Mouse (Mus musculus): ENCODE data around the gene Ntrk1.

The Ntrk1 gene

DNA sequence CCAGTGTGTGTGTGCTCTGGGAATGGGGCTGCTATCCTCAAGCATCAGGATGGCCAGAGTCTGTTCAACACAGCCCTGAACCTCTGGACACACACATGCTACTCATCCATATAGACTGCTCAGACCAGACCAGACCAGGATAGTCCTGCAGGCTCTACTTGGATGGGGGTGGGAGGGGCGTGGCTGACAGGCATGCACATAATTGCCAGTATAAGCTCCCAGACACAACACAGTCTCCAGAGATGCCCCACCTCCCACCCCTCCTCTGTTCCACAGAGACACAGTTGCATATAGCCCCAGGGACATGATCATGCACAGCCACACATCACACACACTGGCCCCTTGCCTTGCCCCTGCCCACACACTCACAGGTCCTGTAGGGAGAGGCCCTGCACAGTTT lies 5.7 kb downstream of the Ntrk1 start:
- intact Hi-C loops (cut with DNase I) = no loop called here

DNA sequence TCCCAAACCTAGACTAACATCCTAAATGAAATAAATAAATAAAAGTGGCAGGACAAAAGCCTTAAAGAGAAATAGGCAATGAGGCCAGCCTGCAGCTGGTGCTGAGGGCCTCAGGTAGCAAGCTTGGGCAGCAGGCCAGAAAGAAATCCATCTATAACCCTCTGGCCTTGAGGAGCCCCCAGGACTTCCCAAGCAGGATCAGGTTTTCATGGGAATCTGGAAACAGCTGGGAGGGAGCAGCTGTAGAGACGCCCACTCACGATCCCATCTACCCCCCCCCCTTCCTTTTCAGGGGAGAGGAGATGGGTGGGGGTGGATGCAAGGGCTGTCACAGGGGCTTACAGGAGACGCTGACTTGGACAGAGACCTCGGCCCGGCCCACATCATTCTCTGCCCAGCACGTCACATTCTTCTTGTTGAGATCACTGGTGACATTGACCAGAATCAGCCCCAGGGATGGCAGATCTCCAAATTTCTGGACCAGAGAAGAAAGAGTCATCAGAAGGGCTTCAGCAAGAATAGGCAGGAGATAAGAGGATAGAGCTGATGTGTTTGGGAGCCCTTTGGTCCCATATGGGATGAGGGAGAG lies 9.2 kb downstream of the Ntrk1 start:
- intact Hi-C loops (cut with DNase I) = no loop called here

DNA sequence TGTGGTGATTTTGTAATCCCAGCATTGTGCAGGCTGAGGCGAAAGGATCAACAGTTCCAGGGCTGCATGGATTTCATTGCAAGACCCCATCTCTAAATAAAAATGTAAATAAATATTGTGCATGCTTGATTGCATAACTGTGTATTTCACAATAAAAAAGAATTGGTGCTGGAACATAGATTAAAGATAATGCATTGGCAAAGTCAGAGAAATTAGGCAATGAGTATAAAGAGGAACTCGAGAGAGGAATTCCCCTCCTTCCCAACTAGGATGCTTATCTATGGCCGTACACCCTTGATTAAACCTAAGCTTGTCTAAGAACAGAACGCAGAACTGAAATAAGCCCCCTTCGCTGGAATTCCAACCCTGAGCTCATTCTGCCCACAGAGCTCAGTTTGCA lies 9.8 kb downstream of the Ntrk1 start:
- intact Hi-C loops (cut with DNase I) = no loop called here

DNA sequence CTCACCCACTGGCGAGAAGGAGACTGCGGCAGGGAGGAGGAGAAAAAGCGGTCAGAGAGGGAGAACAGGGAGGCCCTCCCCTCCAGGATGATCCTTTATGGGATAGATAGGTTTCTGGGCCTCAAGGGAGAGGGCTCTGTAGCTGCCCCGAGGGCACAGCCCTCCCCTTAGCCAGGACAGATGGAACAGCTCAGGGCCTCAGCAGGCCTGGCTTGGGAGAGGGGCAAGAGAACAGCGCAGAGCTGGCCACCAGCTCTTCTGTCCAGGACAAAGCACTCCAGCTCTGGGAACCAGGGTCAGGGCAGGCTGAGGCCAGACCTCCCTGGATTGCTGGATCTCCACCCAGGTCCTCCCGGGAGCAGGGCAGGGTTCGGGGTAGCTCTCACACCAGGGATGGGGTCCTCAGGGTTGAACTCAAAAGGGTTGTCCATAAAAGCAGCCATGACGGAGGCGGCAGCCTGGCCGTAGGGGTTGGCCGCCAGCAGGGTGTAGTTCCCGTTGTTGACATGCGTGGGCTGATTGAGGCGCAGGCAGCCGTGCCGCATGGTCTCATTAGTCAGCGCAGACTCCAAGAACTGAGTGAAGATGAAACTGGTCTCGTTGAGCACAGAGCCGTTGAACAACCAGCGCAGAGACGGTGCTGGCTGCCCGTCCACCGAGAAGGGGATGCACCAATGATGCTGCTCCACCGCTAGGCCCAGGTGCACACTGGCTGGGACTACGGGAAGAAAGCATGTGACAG lies 11.5 kb downstream of the Ntrk1 start:
- intact Hi-C loops (cut with DNase I) = no loop called here

DNA sequence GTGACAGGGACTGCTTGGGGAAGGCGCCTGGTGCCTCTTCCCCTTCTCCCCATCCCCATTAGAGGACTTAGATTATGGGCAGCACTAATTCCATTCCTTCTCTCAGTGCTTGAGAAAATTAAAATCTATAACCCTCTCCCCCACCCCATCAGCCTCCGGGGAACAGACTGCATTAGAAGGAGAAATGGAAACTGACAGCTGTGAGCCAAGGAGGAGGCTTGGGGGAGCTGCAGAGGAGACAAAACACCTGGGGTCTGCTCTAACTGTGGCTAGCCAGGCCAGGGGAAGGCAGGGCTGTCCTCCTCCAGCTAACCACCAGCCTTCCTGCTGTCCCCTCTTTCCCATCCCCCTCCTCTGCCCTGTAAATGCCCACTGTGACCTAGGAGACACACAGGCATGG lies 15.9 kb downstream of the Ntrk1 start:
- intact Hi-C loops (cut with DNase I) = no loop called here

DNA sequence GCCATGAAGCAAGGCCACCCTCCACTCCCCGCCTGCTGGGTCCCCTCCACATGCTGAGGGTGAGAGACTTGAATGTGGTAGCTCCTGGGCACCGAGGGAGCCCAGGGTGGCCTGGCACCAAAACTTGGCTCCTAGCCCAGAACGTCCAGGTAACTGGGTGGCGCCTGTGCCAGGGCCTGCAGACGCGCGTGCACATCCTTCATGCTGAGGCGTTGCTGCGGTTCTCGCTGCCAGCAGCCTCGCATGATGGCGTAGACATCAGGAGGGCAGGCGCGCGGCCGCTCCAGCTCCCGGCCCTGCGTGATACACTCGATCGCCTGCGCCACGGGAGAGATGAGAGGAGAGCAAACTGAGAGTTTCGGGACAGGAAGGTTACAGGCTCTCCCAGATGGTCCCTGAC lies 16.7 kb downstream of the Ntrk1 start:
- intact Hi-C loops (cut with DNase I) = no loop called here

DNA sequence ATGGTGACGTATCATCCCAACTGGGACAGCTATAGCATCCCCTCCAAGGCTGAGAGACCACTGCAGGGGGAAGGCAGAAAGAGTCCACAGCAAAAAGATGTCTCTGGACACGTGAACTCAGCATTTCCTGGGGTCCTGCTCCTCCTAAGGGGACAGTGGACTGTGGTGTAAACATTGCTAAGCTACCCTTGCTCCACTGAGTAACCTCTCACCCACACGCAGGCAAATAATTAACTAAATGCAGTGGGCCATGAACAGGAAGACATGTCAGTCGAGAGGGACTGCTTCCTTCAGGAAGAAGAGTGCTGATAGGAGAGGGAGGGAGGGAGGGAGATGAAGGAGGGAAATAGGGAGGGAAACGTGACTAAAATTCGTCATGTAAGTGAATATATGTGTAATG lies 23.9 kb downstream of the Ntrk1 start:
- intact Hi-C loops (cut with DNase I) = loop anchor here (2.0 to 5.0 kb wide), 2 partner anchors 46 to 66 kb away; no protein-coding TSS in a partner anchor

DNA sequence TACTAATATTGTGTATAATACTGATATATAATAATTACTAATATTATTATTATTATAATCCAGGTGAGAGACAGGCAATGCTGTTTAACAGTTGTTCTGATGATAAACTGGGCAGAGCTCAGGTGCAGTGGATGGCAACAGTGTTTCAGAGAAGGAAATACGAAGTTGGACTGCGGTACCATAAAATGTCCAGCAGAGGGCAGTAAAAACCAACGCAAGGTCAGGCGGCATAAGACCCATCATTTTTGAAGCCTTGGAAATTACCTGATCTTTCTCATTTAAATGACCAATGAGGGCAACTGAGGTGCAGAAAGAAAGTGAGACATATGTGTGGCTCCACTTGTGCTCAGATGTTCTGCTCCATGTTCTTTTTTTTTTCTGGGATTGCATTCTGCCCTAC lies 24.7 kb downstream of the Ntrk1 start:
- intact Hi-C loops (cut with DNase I) = loop anchor here (2.0 to 5.0 kb wide), 2 partner anchors 47 to 67 kb away; no protein-coding TSS in a partner anchor

DNA sequence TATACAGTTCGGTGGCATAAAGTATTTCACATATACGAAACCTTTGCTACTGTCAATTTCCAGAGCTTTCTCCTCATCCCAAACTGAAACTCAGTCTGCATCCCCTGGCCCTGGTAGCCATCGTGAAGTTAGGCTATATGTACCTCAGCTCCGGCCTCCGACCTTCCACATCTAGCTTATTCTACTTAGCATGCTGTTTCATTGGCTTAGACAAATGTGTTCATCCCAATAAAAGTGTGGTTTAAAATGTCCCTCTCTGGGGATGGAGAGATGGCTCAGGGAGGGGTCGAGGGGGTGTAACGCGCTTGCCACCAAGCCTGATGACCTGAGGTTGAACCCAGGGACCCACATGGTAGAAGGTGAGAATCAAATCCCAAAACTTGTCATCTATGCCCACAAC lies 25.5 kb downstream of the Ntrk1 start:
- intact Hi-C loops (cut with DNase I) = no loop called here

DNA sequence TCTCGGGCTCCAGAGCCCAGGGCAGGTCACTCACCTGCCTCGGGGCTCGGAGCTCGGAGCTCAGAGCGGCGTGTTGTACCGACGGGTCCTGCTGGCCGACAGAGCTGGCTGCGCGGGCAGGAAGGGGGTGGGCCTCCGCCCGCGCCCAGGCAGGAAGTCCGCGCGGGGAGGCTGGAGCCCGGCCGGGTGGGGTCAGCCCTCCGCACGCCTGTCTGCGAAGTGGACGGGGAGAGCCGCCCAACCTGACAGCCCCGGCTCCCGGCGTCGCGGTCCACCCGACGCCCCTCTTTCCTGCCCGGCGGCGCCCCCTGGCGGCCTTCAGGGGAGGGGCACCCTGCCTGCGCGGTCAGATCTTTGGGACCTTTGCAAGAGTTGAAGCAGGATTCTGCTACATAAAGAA lies 26.1 kb downstream of the Ntrk1 start:
- intact Hi-C loops (cut with DNase I) = no loop called here

DNA sequence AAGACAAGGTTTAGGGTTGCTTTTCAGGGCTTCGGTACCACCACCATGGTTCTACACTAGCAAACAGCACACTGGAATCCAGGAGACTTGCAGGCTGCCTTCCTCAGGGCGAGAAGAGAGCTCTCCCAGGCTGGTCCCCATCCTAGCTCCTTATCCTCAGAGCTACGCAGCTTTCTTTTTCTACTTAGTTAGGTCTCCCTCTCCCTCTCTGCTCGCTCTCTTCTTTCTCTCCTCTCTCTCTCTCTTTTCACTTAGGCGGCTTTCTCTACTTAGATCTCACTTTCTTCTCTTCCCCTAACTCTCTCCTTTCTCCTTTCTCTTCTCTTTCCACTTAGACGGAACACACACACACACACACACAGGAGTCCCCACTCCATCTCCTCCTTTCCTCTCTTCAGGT lies 26.5 kb downstream of the Ntrk1 start:
- intact Hi-C loops (cut with DNase I) = no loop called here

DNA sequence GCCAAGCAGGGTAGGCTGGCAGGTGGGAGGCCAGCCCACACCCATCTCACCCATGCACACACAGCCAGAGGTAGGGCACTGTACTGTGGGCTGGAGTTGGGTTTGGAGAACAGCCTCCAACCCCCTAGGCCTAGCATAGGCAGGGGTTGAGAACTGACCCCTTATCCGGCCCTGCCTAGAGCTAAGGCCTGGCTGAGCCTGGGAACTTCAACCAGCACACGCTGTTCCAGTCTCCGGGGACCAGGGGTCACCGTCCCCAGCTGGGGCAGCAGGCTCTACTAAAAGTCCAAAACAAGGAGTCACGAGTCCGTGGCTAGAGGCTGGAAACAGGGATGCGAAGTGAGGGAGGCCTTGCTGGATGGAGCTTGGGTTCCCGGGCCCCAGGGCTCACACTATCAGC lies 27.2 kb downstream of the Ntrk1 start:
- intact Hi-C loops (cut with DNase I) = no loop called here

DNA sequence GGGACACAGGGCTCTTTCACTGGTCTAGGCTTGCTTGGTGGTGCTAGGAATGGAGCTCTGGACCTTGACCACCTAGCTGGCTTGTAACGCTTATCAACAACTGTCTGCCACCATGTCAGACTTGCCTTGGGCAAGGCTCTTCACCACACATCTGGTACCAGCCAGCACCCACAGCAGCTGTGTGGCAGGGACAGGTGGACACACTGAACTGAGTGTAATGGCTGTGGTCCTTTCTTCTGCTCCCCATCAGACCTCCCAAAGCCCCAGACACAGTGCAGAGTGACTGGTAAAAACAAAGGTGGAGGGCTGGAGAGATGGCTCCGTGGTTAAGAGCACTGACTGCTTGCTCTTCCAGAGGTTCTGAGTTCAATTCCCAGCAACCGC lies 28.7 kb downstream of the Ntrk1 start:
- intact Hi-C loops (cut with DNase I) = no loop called here

DNA sequence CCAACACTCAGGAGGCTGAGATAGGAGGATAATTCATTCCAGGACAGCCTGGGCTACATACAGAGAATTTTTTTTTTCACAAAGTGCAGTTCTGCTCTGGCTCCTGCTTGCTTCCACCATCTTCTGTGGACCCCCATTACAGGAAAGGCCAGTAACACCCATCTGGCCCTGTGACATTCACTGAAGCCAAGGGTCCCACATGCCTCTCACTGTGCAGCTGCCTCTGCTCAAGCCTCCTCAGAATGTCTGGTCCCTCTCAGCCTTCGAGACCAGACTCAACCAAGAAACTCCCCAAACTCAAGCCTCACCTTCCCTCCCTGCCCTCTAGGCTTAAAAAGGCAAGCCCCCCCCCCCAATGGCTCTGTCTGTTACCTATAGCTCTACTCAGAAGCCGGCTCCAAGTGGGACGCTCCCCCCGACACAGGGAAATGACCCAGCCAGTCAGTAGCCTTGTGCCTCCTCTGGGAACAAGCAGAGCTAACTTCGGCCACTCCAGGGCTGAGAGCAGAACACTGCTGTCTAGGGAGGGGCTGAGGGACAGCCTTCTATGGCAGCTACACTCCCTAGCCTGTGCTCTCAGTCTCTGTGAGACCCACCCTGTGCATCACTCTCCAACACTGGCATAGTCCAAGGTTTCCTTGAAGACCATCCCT lies 29.2 kb downstream of the Ntrk1 start:
- intact Hi-C loops (cut with DNase I) = no loop called here

DNA sequence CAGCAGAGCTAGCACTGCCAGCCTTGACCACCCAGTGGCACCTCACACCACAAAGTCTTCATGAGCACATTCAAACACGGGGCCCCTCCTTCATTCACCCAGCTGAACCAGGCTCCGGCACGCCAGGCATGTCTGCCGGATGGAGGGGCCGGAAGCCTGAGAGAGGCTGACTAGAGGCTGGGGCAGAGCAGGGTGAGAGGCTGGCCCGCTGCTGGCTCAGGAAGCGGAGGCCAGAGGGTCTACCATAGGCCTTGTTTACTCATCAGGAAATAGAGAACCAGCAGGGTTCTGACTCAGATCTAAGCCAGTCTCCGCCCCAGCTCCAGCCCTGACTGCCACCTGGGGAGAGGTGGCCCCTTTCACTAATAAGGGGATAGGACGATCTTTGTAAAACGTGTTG lies 29.9 kb downstream of the Ntrk1 start:
- intact Hi-C loops (cut with DNase I) = no loop called here

DNA sequence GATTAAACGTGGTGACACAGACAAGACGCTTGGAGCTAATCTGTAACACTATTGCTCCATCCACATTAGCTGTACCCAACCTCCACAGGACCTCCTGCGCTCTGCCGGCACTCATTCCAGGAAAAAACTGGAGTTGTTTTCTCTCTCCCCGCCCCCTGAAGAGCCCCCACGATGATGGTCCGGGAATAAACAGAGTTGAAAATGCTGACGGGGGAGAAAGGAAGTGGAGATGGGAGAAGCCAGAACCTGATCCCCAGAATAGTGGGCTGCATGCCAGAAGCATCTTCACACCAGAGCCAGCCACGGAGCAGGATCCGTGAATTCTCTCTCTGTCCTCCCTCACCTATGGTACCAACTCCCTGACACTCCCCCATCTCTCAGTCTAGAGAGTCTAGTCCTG lies 30.5 kb downstream of the Ntrk1 start:
- intact Hi-C loops (cut with DNase I) = no loop called here

DNA sequence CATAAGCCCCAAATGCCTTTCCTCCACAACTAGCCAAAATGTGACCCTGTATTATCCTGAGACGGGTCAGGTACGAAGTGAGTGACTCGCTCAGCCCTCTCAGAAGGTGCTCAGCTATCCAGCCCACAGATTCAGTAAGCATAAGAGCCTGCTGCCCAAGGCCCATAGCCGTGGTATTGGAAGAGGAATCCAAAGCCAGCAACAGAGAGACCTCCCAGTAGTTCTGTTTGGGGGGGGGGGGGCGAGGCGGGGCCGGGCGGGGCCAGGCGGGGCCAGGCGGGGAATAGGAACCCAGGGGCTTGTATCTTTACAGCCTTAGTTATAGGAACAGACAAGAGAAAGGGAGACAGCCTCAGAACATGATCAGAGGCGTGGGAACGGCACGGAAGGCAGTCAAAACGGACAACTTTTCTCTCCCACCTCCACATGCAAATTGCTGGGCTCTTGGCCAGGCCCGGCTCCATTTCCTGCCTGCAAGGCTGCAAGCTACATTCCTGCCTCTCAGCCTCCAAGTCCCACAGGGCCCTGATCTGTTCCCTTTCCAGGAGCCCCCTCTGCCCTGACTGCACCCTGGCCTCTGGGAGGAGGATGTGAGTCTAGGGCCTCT lies 31.2 kb downstream of the Ntrk1 start:
- intact Hi-C loops (cut with DNase I) = no loop called here

DNA sequence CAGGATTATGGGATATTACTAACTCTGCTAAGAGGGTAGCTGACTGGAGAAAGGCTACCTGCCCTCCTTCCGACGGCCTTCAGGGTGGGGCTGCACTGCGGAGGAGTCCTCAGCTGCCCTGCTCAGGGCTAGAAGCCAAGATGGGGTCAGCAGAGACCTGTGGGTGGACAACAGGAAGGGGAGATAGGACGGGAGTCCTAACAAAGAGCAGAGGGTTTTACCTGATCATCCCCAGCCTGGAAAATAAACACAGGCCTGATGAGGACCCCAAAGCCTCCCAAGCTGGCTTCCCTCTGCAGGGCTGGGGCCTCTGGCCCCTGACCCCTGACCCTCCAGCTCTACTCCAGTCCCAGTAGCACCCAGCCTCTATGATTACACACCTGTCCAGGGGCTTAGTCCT lies 31.8 kb downstream of the Ntrk1 start:
- intact Hi-C loops (cut with DNase I) = no loop called here

DNA sequence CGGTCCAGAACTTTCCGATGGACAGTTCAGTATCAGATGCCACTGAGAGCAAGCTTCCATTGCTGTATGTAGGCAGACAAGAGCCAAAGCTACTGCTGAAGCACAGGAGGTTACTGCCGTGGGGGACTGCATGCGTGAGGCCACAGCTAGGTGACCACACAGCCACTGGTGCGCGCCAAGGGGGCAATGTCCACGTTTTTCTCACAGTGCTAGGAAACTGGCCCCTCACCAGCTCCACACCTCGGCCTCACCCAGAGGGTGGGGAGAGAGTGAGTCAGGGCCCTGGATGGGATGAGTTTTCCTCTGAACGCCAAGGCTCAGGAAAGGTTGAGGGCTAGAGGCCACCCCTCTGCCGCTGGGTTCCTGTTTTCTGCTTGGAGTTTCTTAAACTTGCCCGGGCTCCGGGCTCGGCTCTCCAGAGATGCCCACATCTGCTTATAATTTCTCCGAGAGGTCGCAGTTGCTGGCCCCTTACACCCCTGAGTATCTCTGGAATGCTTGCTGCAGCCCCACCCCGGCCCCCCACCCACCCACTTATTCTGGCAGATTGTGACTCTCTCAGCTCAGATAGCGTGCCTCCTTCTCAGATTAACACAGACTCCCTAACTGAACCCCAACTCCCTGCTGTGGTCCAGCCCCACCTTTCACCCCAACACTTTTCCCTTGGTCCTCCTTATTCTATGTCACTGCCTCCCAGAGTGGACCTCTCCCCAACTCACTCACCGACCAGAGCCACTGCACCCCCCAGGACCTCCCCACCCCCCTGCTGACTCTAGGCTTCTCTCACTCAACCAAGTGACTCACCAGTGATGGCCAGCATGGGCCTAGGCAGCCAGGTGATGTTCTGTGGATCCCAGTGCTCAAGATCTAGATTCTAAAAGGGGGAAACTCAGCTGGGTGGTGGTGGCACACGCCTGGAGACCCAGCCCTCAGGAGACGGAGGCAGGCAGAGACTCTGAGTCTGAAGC lies 33.3 kb downstream of the Ntrk1 start:
- intact Hi-C loops (cut with DNase I) = no loop called here

DNA sequence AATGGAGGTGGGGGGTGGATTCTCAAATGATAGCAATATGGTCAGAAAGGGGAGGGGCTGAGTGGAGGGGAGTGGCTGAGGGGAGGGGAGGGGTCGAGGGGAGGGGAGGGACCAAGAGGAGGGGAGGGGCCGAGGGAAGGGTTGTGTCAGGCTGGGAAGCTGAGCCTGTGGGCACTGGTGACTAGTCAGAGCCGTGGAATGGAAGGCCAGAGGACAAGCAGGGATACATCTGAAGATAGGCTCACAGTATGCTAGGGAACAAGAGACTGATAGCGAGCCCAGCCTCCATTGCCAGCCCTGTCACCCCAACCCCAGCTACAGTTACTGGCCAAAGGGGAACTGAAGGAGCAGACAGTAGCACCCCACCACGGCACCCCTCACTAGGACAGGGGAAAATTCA lies 36.3 kb downstream of the Ntrk1 start:
- intact Hi-C loops (cut with DNase I) = no loop called here

DNA sequence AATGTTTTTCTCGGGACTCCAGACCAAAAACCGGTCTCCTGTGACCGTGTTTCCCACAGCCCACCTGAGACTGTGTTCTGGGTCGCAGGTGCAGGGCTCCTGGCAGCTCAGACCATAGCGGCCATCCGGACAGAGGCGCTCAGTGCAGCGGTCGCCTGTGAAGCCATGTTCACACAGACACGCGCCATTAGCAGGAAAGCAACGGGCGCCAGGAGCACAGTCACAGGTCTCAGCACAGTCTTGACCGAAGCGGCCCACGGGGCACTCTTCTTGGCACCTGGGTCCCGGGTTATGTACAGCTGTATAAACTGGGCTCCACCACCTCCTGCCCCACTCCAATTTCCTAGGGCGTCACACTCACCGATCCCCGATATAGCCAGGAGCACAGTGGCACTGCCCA lies 38.5 kb downstream of the Ntrk1 start:
- intact Hi-C loops (cut with DNase I) = no loop called here

Data from adrenal gland (tissue).